Mouse (Mus musculus) bone marrow macrophage, adult 2 months (primary cell): ENCODE measurements at regions not wholly inside any gene's neighbourhood (a gene's known extent, or its start where the extent isn't known, plus 50 kb on each side); places are given as distances from the start of the nearest gene placed in this dataset.

Source experiments
- CTCF ChIP-seq: IDR thresholded peaks from 2 replicates; pipeline ENCODE4 v1.5.1; 2012; ENCODE audit warnings: low read depth, mild to moderate bottlenecking, low read length, moderate library complexity
- POLR2A ChIP-seq: IDR thresholded peaks from 2 replicates; pipeline ENCODE4 v1.6.1; 2012; ENCODE audit warnings: mild to moderate bottlenecking, low read depth, low read length, borderline replicate concordance

DNA sequence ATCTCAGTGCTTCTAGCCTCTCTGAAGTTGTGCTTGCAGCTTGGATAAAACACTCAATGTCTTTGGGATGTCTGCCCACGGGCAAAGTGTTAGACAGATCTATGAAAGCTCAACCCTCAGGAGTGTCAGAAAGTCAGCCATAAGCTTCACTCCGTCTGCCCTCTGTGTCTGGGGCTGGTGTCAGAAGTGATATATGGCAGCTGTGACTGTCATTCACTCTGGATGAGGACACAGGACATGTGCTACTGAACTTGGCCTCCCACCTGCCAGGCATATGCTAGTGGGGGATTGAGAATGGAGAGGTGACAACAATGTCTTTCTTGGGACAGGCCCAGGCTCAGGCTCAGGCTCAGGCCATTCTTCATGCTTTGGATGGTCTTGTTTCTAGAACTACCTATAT lies 366.7 kb downstream of the Eipr1 start:
- TF ChIP-seq POLR2A: no peak
- no peak for TF ChIP-seq CTCF
